Mouse (Mus musculus) skeletal muscle tissue, postnatal 0 days (tissue): ENCODE measurements around the gene Pdia3. TPM values are rescaled to one million over a fixed set of nuclear protein-coding genes. Genes with fewer than 3 reads are reported as not detected.

ENCODE experiments used
- microRNA-seq, 2 experiments: library from miRNA; unstranded; fragments of <30 nt; microRNA quantifications; one replicate each; pipeline ENCODE4; 2016
- polyA plus RNA-seq: library from polyadenylated mRNA; unstranded; fragments of >200 nt; fragmentation: Nextera tagmentation; extraction: Ambion mirVana; gene quantifications from 2 replicates; pipeline ENCODE4 v1.2.1, GENCODE M21; 2015

Gene Pdia3
- polyA plus RNA-seq: 166 and 212 TPM in 2 replicates

GRCm38 (mm10) chr2:121413387-121414042, at the start of gene Pdia3, which contains the start of gene Catsper2:
TSS of gene Pdia3 (plus strand) at chr2:121413775.
TSS of gene Catsper2 (minus strand) at chr2:121413792.

GRCm38 (mm10) chr2:121386961-121387575, 26.5 kb upstream of the Pdia3 start, which contains the start of gene Strc:
TSS of gene Strc (minus strand) at chr2:121387168.

GRCm38 (mm10) chr2:121444178-121444577, 30.6 kb downstream of the Pdia3 start, which contains the start of gene Ell3:
TSS of gene Ell3 (minus strand) at chr2:121444278.

GRCm38 (mm10) chr2:121448739-121449535, 35.4 kb downstream of the Pdia3 start, which contains the start of gene Serf2:
TSS of gene Serf2 (plus strand) at chr2:121449195.

GRCm38 (mm10) chr2:121452990-121453389, 39.4 kb downstream of the Pdia3 start, which contains the start of gene Hypk:
TSS of gene Hypk (plus strand) at chr2:121453290.

GRCm38 (mm10) chr2:121456692-121457642, 43.4 kb downstream of the Pdia3 start, which contains the start of gene Serinc4:
TSS of gene Serinc4 (minus strand) at chr2:121456781.

GRCm38 (mm10) chr2:121473301-121474179, 60.0 kb downstream of the Pdia3 start, which contains the start of gene Mfap1b:
TSS of gene Mfap1b (minus strand) at chr2:121474067.

Small RNAs within 50 kb of the gene (microRNA-seq; reads per million reads assigned to microRNA genes)
- 0 to 0.21 reads per million in 2 experiments for gene Gm22953

Other genes with a start within 250 kb of the Pdia3 start
- gene Tubgcp4, start 243.1 kb upstream of the Pdia3 start, polyA plus RNA-seq: 12.4 and 14.3 TPM in 2 replicates
- gene Zscan29, start 242.7 kb upstream of the Pdia3 start, polyA plus RNA-seq: 3.9 TPM in 2 replicates
- 10.7 and 16.0 TPM in 2 replicates for gene Trp53bp1, start 142.4 kb upstream of the Pdia3 start, polyA plus RNA-seq
- gene Map1a, start 124.2 kb upstream of the Pdia3 start, polyA plus RNA-seq: 2.0 TPM in 2 replicates
- 7.0 and 8.7 TPM in 2 replicates for gene Ppip5k1, start 58.4 kb upstream of the Pdia3 start, polyA plus RNA-seq
- gene Ckmt1, start 56.1 kb upstream of the Pdia3 start, polyA plus RNA-seq: 2.0 TPM in 1 of 2 replicates, not detected in the other
- not detected in 2 replicates for gene Strc, start 26.6 kb upstream of the Pdia3 start, polyA plus RNA-seq
- 3.2 and 4.4 TPM in 2 replicates for gene Catsper2, start within 50 bp of the Pdia3 start, polyA plus RNA-seq
- 0.12 and 0.67 TPM in 2 replicates for gene Ell3, start 30.5 kb downstream of the Pdia3 start, polyA plus RNA-seq
- 562 and 617 TPM in 2 replicates for gene Serf2, start 35.4 kb downstream of the Pdia3 start, polyA plus RNA-seq
- gene Hypk, start 39.5 kb downstream of the Pdia3 start, polyA plus RNA-seq: 89.7 and 91.1 TPM in 2 replicates
- not detected in 2 replicates for gene Serinc4, start 43.0 kb downstream of the Pdia3 start, polyA plus RNA-seq
- gene Mfap1b, start 60.3 kb downstream of the Pdia3 start, polyA plus RNA-seq: 36.7 and 41.5 TPM in 2 replicates
- gene Mfap1a, start 92.9 kb downstream of the Pdia3 start, polyA plus RNA-seq: 15.6 and 17.9 TPM in 2 replicates
- gene Wdr76, start 92.9 kb downstream of the Pdia3 start, polyA plus RNA-seq: 1.9 and 2.6 TPM in 2 replicates